Mouse (Mus musculus): ENCODE data around the gene Gm20547. TPM values are rescaled to one million over a fixed set of nuclear protein-coding genes. Genes with fewer than 3 reads are reported as not detected.

Gm20547 gene
- polyA plus RNA-seq (2015; fragmentation: Nextera tagmentation; extraction: Ambion mirVana): not detected in 2 replicates

DNA sequence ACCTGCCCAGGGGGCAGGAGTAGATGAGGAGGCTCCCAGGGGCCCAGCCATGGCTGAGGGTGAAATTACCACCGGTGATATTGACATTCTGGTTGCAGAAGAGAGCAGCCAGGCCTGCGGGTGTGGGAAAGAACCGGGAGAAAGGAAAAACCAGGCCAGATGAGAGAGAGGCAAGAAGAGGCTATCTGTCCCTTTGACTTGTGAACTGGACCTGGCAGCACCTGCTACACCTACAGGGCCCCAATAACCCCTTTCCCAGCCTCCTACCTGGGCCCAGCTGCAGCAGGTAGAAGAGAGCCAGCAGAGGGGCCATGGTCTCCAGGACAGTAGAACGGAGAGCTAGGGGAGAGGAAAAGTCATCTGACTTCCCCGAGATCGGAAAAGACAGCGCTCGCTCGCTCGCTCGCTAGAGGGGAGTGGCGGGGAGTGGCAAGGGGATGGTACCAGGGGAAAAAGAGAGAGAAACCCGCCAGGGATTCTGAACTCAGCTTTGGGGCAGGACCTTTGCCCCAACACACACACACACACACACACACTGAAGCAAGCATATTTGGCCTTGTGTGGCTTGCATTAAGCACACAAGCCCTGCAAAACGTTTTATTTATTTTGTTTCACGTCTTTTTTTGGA, at the start of gene Gm20547:
Gm20547 (minus strand) TSS at position 360 of the 628 bp plus-strand sequence.
- Histone ChIP-seq H3K4me1 (replicated peaks; ENCODE audit: control insufficient read depth, insufficient read depth) (no peaks in the 10 kb centered on the region), H3K4me3 (ENCODE audit: low read depth, low read length) (0 out of 2 replicates have a peak within 1 kb of the TSS, but pooled peaks have one; percentile 2), H3K9me3 (ENCODE audit: control insufficient read depth, low read length) (no peaks in the 10 kb centered on the region), H3K4me2 (replicated peaks; ENCODE audit: low read depth) (peak within 1 kb of the TSS; percentile 31), H3K27me3 (ENCODE audit: control insufficient read depth, insufficient read depth, low read length) (no peaks in the 10 kb centered on the region), H3K36me3 (ENCODE audit: control insufficient read depth, insufficient read depth, low read length) (no peaks in the 10 kb centered on the region), H3K27ac (replicated peaks) (no peak within 1 kb of the TSS), H3K9ac (ENCODE audit: low read length) (peak within 1 kb of the TSS; percentile 27; the same call in 1 of the 2 replicates)
- peak; percentile 31; the same call in 1 of the 2 replicates for ATAC-seq (ENCODE audit: low FRiP score, low TSS enrichment)
- DNase-seq (ENCODE audit: low spot score): no peak
- TF ChIP-seq EP300 (optimal IDR thresholded peaks at IDR 0.05): no peak
- TF ChIP-seq CTCF (IDR thresholded peaks at IDR 0.05; ENCODE audit: low read depth): no peak
- 9% methylated on average over 15 of the region's 15 CpGs for WGBS

DNA sequence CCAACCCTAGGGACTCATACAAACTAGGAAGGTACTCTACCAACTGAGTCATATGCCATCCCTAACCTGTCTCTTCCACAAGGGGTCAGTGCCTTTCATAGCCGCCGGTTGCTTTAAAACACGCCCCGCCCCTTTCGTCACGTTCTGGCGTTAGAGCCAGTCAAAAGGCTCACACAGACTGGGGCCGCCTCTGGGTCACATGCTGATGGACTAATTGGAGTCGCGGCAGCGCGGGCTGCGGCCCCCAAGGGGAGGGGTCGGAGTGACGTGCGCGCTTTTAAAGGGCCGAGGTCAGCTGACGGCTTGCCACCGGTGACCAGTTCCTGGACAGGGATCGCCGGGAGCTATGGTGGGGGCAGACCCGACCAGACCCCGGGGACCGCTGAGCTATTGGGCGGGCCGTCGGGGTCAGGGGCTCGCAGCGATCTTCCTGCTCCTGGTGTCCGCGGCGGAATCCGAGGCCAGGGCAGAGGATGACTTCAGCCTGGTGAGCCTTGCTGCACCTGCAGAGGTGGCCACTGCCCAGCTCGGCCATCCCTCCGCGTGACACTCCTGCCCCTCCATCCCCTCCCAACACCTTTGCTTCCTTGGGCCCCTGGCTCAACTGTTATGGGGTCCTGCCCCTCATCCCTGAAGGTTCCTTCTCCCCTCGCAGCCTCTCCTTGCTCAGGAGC, 49.4 kb upstream of the Gm20547 start, which contains the start of gene Neu1:
Neu1 (plus strand) TSS at position 193 of the 674 bp plus-strand sequence.
- peak within 1 kb of the TSS; percentile 58; the same call in 1 of the 2 replicates for H3K27ac ChIP-seq (replicated peaks)

DNA sequence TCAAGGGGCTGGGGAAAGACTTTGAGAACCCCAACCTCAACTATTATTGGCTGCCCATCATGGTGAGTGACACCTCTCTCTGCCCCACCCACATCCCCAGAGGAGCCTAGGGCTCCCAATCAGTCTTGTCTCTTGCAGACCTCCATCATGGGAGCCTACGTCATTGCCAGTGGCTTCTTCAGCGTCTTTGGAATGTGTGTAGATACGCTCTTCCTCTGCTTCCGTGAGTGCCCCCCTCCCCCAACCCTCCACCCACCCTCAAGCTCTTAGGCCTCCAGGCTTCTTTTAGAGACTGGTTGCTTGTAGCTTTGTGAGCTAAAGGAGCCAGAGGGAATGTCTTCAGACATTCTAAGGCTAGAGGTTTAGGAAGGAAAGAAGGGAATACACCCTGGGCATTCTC, 47.0 kb upstream of the Gm20547 start:
- 57% methylated on average over 4 of the region's 4 CpGs for WGBS
- no peak for TF ChIP-seq CTCF (IDR thresholded peaks at IDR 0.05; ENCODE audit: low read depth)
- no peak for TF ChIP-seq EP300 (optimal IDR thresholded peaks at IDR 0.05)
- DNase-seq (ENCODE audit: low spot score): no peak

More for the DNA sequence above, 49.4 kb upstream of the Gm20547 start, which contains the start of gene Neu1:
- Histone ChIP-seq H3K4me3 (ENCODE audit: low read depth, low read length) (peak within 1 kb of the TSS; percentile 74), H3K36me3 (ENCODE audit: control insufficient read depth, insufficient read depth, low read length) (no peaks in the 10 kb centered on the region; the same call in 1 of the 2 replicates), H3K9ac (ENCODE audit: low read length) (peak within 1 kb of the TSS; percentile 78), H3K4me1 (replicated peaks; ENCODE audit: control insufficient read depth, insufficient read depth) (peaks cover 3% of the 10 kb centered on the region; the same call in 1 of the 2 replicates), H3K9me3 (ENCODE audit: control insufficient read depth, low read length) (no peaks in the 10 kb centered on the region), H3K4me2 (replicated peaks; ENCODE audit: low read depth) (peak within 1 kb of the TSS; percentile 97), H3K27me3 (ENCODE audit: control insufficient read depth, insufficient read depth, low read length) (no peaks in the 10 kb centered on the region)
- no peak for TF ChIP-seq EP300 (optimal IDR thresholded peaks at IDR 0.05)
- peak; percentile 90 for TF ChIP-seq CTCF (IDR thresholded peaks at IDR 0.05; ENCODE audit: low read depth)
- WGBS: under 1% methylated on average over 29 of the region's 38 CpGs
- DNase-seq (ENCODE audit: low spot score): peak; percentile 98
- peak; percentile 97 for ATAC-seq (ENCODE audit: low FRiP score, low TSS enrichment)

DNA sequence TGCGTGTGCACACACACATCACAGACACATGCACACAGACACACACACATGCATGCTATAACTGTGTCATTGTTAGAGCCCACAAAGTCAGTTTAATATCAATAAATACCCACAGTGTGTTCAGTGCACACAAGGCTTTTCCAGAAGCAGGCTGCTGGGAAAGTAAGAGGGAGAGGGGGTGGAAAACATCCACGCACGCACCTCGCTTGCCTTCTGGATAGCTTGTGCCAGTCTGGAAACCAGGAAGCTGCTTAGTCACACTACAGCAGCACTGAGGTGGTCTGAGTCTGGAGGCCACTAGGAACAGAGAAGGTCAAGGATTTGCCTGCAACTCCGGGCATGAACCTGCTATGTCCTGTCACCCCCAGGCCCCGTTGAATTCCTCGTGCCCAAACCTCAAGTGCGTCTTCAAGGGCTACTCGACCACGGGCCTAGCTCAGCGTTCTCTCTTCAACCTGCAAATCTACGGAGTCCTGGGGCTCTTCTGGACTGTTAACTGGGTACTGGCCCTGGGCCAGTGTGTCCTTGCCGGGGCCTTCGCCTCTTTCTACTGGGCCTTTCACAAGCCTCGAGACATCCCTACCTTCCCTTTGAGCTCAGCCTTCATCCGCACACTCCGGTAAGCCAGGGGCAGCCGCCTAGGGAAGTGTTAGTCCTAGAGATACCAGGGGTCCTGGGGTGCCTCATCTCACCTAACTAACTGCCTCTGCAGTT, 45.6 kb upstream of the Gm20547 start:
- H3K27ac ChIP-seq (replicated peaks): no peak overlapping the region
- ATAC-seq (ENCODE audit: low FRiP score, low TSS enrichment): no peak

More for the DNA sequence above, 47.0 kb upstream of the Gm20547 start:
- H3K4me1 ChIP-seq (replicated peaks; ENCODE audit: control insufficient read depth, insufficient read depth): peaks cover 3% of the 10 kb centered on the region; the same call in 1 of the 2 replicates
- H3K4me3 ChIP-seq (ENCODE audit: low read depth, low read length): no peak overlapping the region
- no peak for ATAC-seq (ENCODE audit: low FRiP score, low TSS enrichment)
- no peak overlapping the region for H3K9ac ChIP-seq (ENCODE audit: low read length)
- H3K27me3 ChIP-seq (ENCODE audit: control insufficient read depth, insufficient read depth, low read length): no peaks in the 10 kb centered on the region
- no peak overlapping the region for H3K27ac ChIP-seq (replicated peaks)
- H3K9me3 ChIP-seq (ENCODE audit: control insufficient read depth, low read length): no peaks in the 10 kb centered on the region
- no peak overlapping the region for H3K4me2 ChIP-seq (replicated peaks; ENCODE audit: low read depth)
- no peaks in the 10 kb centered on the region for H3K36me3 ChIP-seq (ENCODE audit: control insufficient read depth, insufficient read depth, low read length)

DNA sequence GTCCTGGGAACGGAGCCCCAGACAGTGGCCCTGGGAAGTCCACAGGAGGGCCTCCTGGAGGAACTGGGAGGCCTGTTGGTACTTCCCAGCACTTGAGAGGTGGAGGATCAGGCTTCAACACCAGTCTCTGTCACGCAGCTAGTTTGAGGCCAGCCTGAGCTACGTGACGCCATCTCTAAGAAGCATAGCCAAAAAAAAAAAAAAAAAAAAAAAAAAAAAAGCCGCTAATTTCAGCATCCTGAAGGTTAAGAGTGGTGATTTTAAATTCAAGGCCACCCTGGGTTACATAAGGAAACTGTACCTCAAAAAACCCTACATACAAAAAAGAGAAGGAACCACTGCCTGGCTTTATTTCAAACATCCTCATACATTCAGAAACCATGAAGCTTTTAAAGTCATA, 42.4 kb upstream of the Gm20547 start:
- WGBS: 63% methylated on average over 5 of the region's 5 CpGs
- TF ChIP-seq CTCF (IDR thresholded peaks at IDR 0.05; ENCODE audit: low read depth) (no peak), EP300 (optimal IDR thresholded peaks at IDR 0.05) (no peak)
- H3K9me3 ChIP-seq (ENCODE audit: control insufficient read depth, low read length): no peaks in the 10 kb centered on the region
- H3K4me3 ChIP-seq (ENCODE audit: low read depth, low read length): no peak overlapping the region
- ATAC-seq (ENCODE audit: low FRiP score, low TSS enrichment) (no peak), DNase-seq (ENCODE audit: low spot score) (no peak)
- no peak overlapping the region for H3K27ac ChIP-seq (replicated peaks)
- H3K4me1 ChIP-seq (replicated peaks; ENCODE audit: control insufficient read depth, insufficient read depth): no peaks in the 10 kb centered on the region
- H3K4me2 ChIP-seq (replicated peaks; ENCODE audit: low read depth): no peak overlapping the region
- no peaks in the 10 kb centered on the region for H3K36me3 ChIP-seq (ENCODE audit: control insufficient read depth, insufficient read depth, low read length)
- H3K27me3 ChIP-seq (ENCODE audit: control insufficient read depth, insufficient read depth, low read length): no peaks in the 10 kb centered on the region
- H3K9ac ChIP-seq (ENCODE audit: low read length): no peak overlapping the region

More for the DNA sequence above, 45.6 kb upstream of the Gm20547 start:
- no peak for DNase-seq (ENCODE audit: low spot score)
- no peaks in the 10 kb centered on the region for H3K27me3 ChIP-seq (ENCODE audit: control insufficient read depth, insufficient read depth, low read length)
- no peaks in the 10 kb centered on the region for H3K9me3 ChIP-seq (ENCODE audit: control insufficient read depth, low read length)
- 87% methylated on average over 18 of the region's 18 CpGs for WGBS
- no peaks in the 10 kb centered on the region for H3K36me3 ChIP-seq (ENCODE audit: control insufficient read depth, insufficient read depth, low read length)
- no peak overlapping the region for H3K4me2 ChIP-seq (replicated peaks; ENCODE audit: low read depth)
- no peak overlapping the region for H3K4me3 ChIP-seq (ENCODE audit: low read depth, low read length)
- H3K9ac ChIP-seq (ENCODE audit: low read length): no peak overlapping the region
- TF ChIP-seq EP300 (optimal IDR thresholded peaks at IDR 0.05): no peak
- TF ChIP-seq CTCF (IDR thresholded peaks at IDR 0.05; ENCODE audit: low read depth): no peak
- H3K4me1 ChIP-seq (replicated peaks; ENCODE audit: control insufficient read depth, insufficient read depth): peaks cover 3% of the 10 kb centered on the region; the same call in 1 of the 2 replicates
